ENCODE assay signal across 7 mouse cellular contexts in genomic region chr16:30008451-30009357, GRCm38 (mm10). TPM values are rescaled to one million over a fixed set of nuclear protein-coding genes. Genes with fewer than 3 reads are reported as not detected.
DNase-seq lines count a peak whose midpoint lies in the region; ATAC-seq and TF ChIP-seq lines count a peak whose summit lies in the region.

No protein-coding gene starts in this region.

- peak overlapping the region; percentile 91 for H3K27ac ChIP-seq in intestine, postnatal 0 days (ENCODE audit: low read depth, low read length)
- peak overlapping the region; percentile 93 for H3K27ac ChIP-seq in limb, embryonic 10.5 days
- H3K27ac ChIP-seq in midbrain, embryonic 13.5 days = peak overlapping the region; percentile 45; the same call in 1 of the 2 replicates
- peak overlapping the region; percentile 61 for H3K27ac ChIP-seq in spleen, adult 2 months (ENCODE audit: insufficient read depth, low read length)

- ATAC-seq in intestine, postnatal 0 days = peak; percentile 90
- peak; percentile 97 for ATAC-seq in midbrain, embryonic 13.5 days

- TF ChIP-seq CTCF in intestine, postnatal 0 days (IDR thresholded peaks at IDR 0.05; ENCODE audit: low read depth) = peak; percentile 69
- no peak for TF ChIP-seq CTCF in spleen, adult 2 months (IDR thresholded peaks at IDR 0.05; ENCODE audit: extremely low read depth, insufficient read depth, insufficient read length, insufficient replicate concordance)

- peak overlapping the region; percentile 50 for H3K9ac ChIP-seq in intestine, postnatal 0 days (ENCODE audit: low read depth, low read length)
- peak overlapping the region; percentile 64 for H3K9ac ChIP-seq in midbrain, embryonic 13.5 days (replicated peaks)

- H3K4me1 ChIP-seq in intestine, postnatal 0 days (replicated peaks; ENCODE audit: control insufficient read depth, insufficient read depth, low read length) = peaks cover 6% of the 10 kb centered on the region; the same call in 1 of the 2 replicates
- H3K4me1 ChIP-seq in limb, embryonic 10.5 days = peaks cover 68% of the 10 kb centered on the region
- peaks cover 19% of the 10 kb centered on the region for H3K4me1 ChIP-seq in midbrain, embryonic 13.5 days (replicated peaks)
- H3K4me1 ChIP-seq in spleen, adult 2 months (ENCODE audit: control insufficient read depth, insufficient read depth, insufficient read length) = peaks cover 6% of the 10 kb centered on the region

- no peaks in the 10 kb centered on the region for H3K9me3 ChIP-seq in intestine, postnatal 0 days (ENCODE audit: control insufficient read depth)
- H3K9me3 ChIP-seq in limb, embryonic 10.5 days (replicated peaks) = no peaks in the 10 kb centered on the region
- H3K9me3 ChIP-seq in midbrain, embryonic 13.5 days = peaks cover 3% of the 10 kb centered on the region; the same call in 1 of the 2 replicates

- WGBS in intestine, postnatal 0 days = under 1% methylated on average over 56 of the region's 62 CpGs
- 1% methylated on average over 53 of the region's 62 CpGs for WGBS in limb, embryonic 10.5 days
- WGBS in midbrain, embryonic 13.5 days = 1% methylated on average over 59 of the region's 62 CpGs
- 2% methylated on average over 41 of the region's 62 CpGs for WGBS in spleen, adult 2 months

- no peaks in the 10 kb centered on the region for H3K27me3 ChIP-seq in intestine, postnatal 0 days (replicated peaks; ENCODE audit: control insufficient read depth, insufficient read depth, low read length)
- peaks cover 19% of the 10 kb centered on the region for H3K27me3 ChIP-seq in limb, embryonic 10.5 days (ENCODE audit: low read depth, poor library complexity, severe bottlenecking)
- peaks cover 73% of the 10 kb centered on the region for H3K27me3 ChIP-seq in midbrain, embryonic 13.5 days
- H3K27me3 ChIP-seq in spleen, adult 2 months (ENCODE audit: control insufficient read depth, insufficient read depth, low read length) = no peaks in the 10 kb centered on the region

- no peaks in the 10 kb centered on the region for H3K36me3 ChIP-seq in intestine, postnatal 0 days (ENCODE audit: control insufficient read depth, insufficient read depth)
- no peaks in the 10 kb centered on the region; the same call in 1 of the 2 replicates for H3K36me3 ChIP-seq in limb, embryonic 10.5 days
- no peaks in the 10 kb centered on the region for H3K36me3 ChIP-seq in midbrain, embryonic 13.5 days
- no peaks in the 10 kb centered on the region for H3K36me3 ChIP-seq in spleen, adult 2 months (ENCODE audit: control insufficient read depth, insufficient read depth, low read length)

- no peak for TF ChIP-seq POLR2A in spleen, adult 2 months (IDR thresholded peaks at IDR 0.05; ENCODE audit: low read depth, low read length)

- peak overlapping the region; percentile 48 for H3K4me3 ChIP-seq in intestine, postnatal 0 days (ENCODE audit: low read depth, low read length)
- H3K4me3 ChIP-seq in limb, embryonic 10.5 days = peak overlapping the region; percentile 57
- peak overlapping the region; percentile 46 for H3K4me3 ChIP-seq in midbrain, embryonic 13.5 days (replicated peaks)
- H3K4me3 ChIP-seq in spleen, adult 2 months (ENCODE audit: extremely low read depth, insufficient read depth, insufficient read length) = peak overlapping the region; percentile 77

- peak overlapping the region; percentile 81 for H3K4me2 ChIP-seq in intestine, postnatal 0 days (replicated peaks; ENCODE audit: low read depth)
- peak overlapping the region; percentile 83 for H3K4me2 ChIP-seq in midbrain, embryonic 13.5 days (replicated peaks)

- DNase-seq in adrenal gland, adult (ENCODE audit: inconsistent age in 2 of 2, low spot score in 1 of 2) = peak; percentile 90 to 95
- peak; percentile 94 for DNase-seq in embryo, embryonic 11 days
- peak; percentile 88 to 91 for DNase-seq in gastrocnemius, postnatal 4 days (ENCODE audit: low spot score in 2 of 2)
- peak; percentile 94 for DNase-seq in limb, embryonic 10.5 days (ENCODE audit: low spot score)
- DNase-seq in spleen, adult 2 months (ENCODE audit: low read depth in 1 of 2, low spot score in 2 of 2) = peak; percentile 14 to 50

RNA-seq across cellular contexts. Expression of gene Hes1, which starts 55.5 kb away (rescaled TPM):
- 10 to 100 TPM; 29.5 to 30.0 TPM for total RNA-seq in gastrocnemius, postnatal 4 days (2021)
- polyA plus RNA-seq in intestine, postnatal 0 days (2015; fragmentation: Nextera tagmentation; extraction: Ambion mirVana) = 44.0 and 52.9 TPM in 2 replicates
- polyA plus RNA-seq in limb, embryonic 10.5 days (2016; fragmentation: Nextera tagmentation; extraction: Ambion mirVana) = 39.5 and 45.5 TPM in 2 replicates
- 14.1 and 19.7 TPM in 2 replicates for polyA plus RNA-seq in midbrain, embryonic 13.5 days (2015; fragmentation: Nextera tagmentation; extraction: Ambion mirVana)
- polyA plus RNA-seq in spleen, adult 2 months (2012; rRNA removed) = 94.1 and 116 TPM in 2 replicates

Comparison
In these comparisons a context has a peak if more than half of its experiments do, and no peak if none do; other contexts are left out.
1. Peak in every context shown above with its lines: DNase-seq, ATAC-seq, H3K4me3 ChIP-seq and H3K27ac ChIP-seq.
2. DNase-seq: peak in every context shown above with its lines; median percentile 94 in embryo, embryonic 11 days; 94 in limb, embryonic 10.5 days; 92 in adrenal gland, adult; 90 in gastrocnemius, postnatal 4 days; 32 in spleen, adult 2 months.